Mouse (Mus musculus) spleen, adult 2 months (tissue): ENCODE measurements around the gene Gnb3. TPM values are rescaled to one million over a fixed set of nuclear protein-coding genes. Genes with fewer than 3 reads are reported as not detected.

Experiments used
- DNase-seq, 2 experiments: peaks; one replicate each; pipeline versions ENCODE4 v3.0.0 to v3.0.0-alpha.2; 2012 to 2021; ENCODE audit warnings: low spot score in 2 of 2, low read depth in 1 of 2
- H3K27ac ChIP-seq: fragments of 200-500 bp; 2 replicates; pipeline ENCODE4 v1.5.1; 2012; ENCODE audit warnings: low read length, inconsistent platforms; ENCODE audit not compliant: insufficient read depth
- H3K27me3 ChIP-seq: fragments of 200-500 bp; 2 replicates; pipeline ENCODE4 v1.6.1; 2012; ENCODE audit warnings: mild to moderate bottlenecking, moderate library complexity, low read length, inconsistent platforms; ENCODE audit not compliant: control insufficient read depth, insufficient read depth
- H3K36me3 ChIP-seq: fragments of 200-500 bp; 2 replicates; pipeline ENCODE4 v1.6.1; 2012; ENCODE audit warnings: mild to moderate bottlenecking, low read length, inconsistent platforms; ENCODE audit not compliant: control insufficient read depth, insufficient read depth
- H3K4me1 ChIP-seq: fragments of 200-500 bp; 2 replicates; pipeline ENCODE4 v1.6.1; 2011; ENCODE audit warnings: inconsistent platforms; ENCODE audit not compliant: control insufficient read depth, insufficient read depth, insufficient read length
- H3K4me3 ChIP-seq: fragments of 200-500 bp; 2 replicates; pipeline ENCODE4 v1.5.1; 2011; ENCODE audit warnings: mild to moderate bottlenecking, inconsistent platforms; ENCODE audit not compliant: insufficient read depth, insufficient read length; ENCODE audit errors: extremely low read depth
- CTCF ChIP-seq: fragments of 200-500 bp; IDR thresholded peaks from 2 replicates; pipeline ENCODE4 v1.5.1; 2011; ENCODE audit warnings: mild to moderate bottlenecking, inconsistent platforms; ENCODE audit not compliant: insufficient read depth, insufficient read length, insufficient replicate concordance; ENCODE audit errors: extremely low read depth
- POLR2A ChIP-seq: fragments of 200-500 bp; IDR thresholded peaks from 2 replicates; pipeline ENCODE4 v1.6.1; 2011; ENCODE audit warnings: low read depth, low read length, inconsistent platforms
- WGBS: fragments of 180-500 bp; shearing (Covaris S2); methylation state at CpG from one replicate; pipeline ENCODE4 v1.1.7; 2018; 5-methylcytosine and 5-hydroxymethylcytosine counted together
- polyA plus RNA-seq: library from polyadenylated mRNA; depleted of rRNA; stranded (reverse); fragments of >200 nt; gene quantifications from 2 replicates; pipeline ENCODE4 v1.2.3, GENCODE M21; 2012

Gnb3 gene
- polyA plus RNA-seq, 1 experiment, result 0.37 TPM

DNA sequence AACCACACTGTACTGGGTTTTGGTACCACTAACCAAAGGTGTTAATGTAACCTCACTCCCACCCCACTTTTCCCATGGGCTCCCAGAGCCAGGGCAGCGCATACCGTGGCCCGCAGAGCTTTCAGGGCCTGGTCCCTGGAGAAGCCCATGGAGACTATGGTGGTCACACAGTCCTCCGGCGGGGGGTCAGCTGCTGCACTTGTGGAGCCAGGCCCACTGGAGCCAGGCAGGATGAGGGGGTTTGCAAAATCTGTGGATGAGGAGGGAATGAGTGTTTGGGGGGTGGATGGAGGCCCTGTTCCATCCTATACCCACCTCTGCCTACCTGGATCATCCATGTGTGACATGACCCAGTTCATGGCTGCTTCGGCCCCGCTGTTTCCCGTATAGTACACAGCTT is 22.5 kb downstream of the Gnb3 start:
- Histone ChIP-seq H3K27ac (no peak overlapping the region), H3K27me3 (no peaks in the 10 kb centered on the region), H3K4me1 (0 out of 2 replicates have a peak, but pooled peaks cover 4% of the 10 kb centered on the region), H3K36me3 (peaks cover 30% of the 10 kb centered on the region), H3K4me3 (no peak overlapping the region)
- peak in 1 of 2 experiments; percentile 3 for DNase-seq
- TF ChIP-seq CTCF, result no peak
- TF ChIP-seq POLR2A, result no peak
- WGBS, result 94% methylated on average over 8 of the region's 8 CpGs

GRCm38 (mm10) chr6:124817125-124817524 is 22.9 kb downstream of the Gnb3 start:
- Histone ChIP-seq H3K27ac (no peak overlapping the region), H3K4me1 (0 out of 2 replicates have a peak, but pooled peaks cover 4% of the 10 kb centered on the region), H3K36me3 (peaks cover 28% of the 10 kb centered on the region), H3K27me3 (no peaks in the 10 kb centered on the region), H3K4me3 (no peak overlapping the region)
- peak in 1 of 2 experiments; percentile 1 for DNase-seq
- 93% methylated on average over 11 of the region's 11 CpGs for WGBS
- no peak for TF ChIP-seq POLR2A
- TF ChIP-seq CTCF, result no peak

GRCm38 (mm10) chr6:124816611-124817010 is 23.5 kb downstream of the Gnb3 start:
- Histone ChIP-seq H3K27ac (no peak overlapping the region), H3K4me1 (0 out of 2 replicates have a peak, but pooled peaks cover 4% of the 10 kb centered on the region), H3K4me3 (no peak overlapping the region), H3K27me3 (no peaks in the 10 kb centered on the region), H3K36me3 (peaks cover 26% of the 10 kb centered on the region)
- TF ChIP-seq CTCF, result no peak
- no peak for TF ChIP-seq POLR2A
- no peak for DNase-seq
- WGBS, result 98% methylated on average over 4 of the region's 4 CpGs

- Histone ChIP-seq H3K4me1 (0 out of 2 replicates have a peak, but pooled peaks cover 4% of the 10 kb centered on the region), H3K36me3 (peaks cover 14% of the 10 kb centered on the region), H3K4me3 (no peak overlapping the region), H3K27me3 (no peaks in the 10 kb centered on the region), H3K27ac (no peak overlapping the region)
- 88% methylated on average over 9 of the region's 9 CpGs for WGBS
- DNase-seq, result no peak
- no peak for TF ChIP-seq POLR2A
- TF ChIP-seq CTCF, result no peak
Measured at GRCm38 (mm10) chr6:124814858-124815774, 25.0 kb downstream of the Gnb3 start.

GRCm38 (mm10) chr6:124814448-124814847 is 25.6 kb downstream of the Gnb3 start:
- TF ChIP-seq POLR2A (no peak), CTCF (no peak)
- peaks cover 11% of the 10 kb centered on the region for H3K36me3 ChIP-seq
- 0 out of 2 replicates have a peak, but pooled peaks cover 4% of the 10 kb centered on the region for H3K4me1 ChIP-seq
- no peak overlapping the region for H3K4me3 ChIP-seq
- H3K27me3 ChIP-seq, result no peaks in the 10 kb centered on the region
- DNase-seq, result no peak
- WGBS, result 58% methylated on average over 8 of the region's 8 CpGs
- no peak overlapping the region for H3K27ac ChIP-seq

- under 1% methylated on average over 22 of the region's 22 CpGs for WGBS
- peak; percentile 66 for TF ChIP-seq POLR2A
- no peak for TF ChIP-seq CTCF
- peak; percentile 53 to 80 for DNase-seq
- H3K4me1 ChIP-seq, result 0 out of 2 replicates have a peak, but pooled peaks cover 4% of the 10 kb centered on the region
- no peaks in the 10 kb centered on the region for H3K27me3 ChIP-seq
- peak within 1 kb of the TSS; percentile 69 for H3K4me3 ChIP-seq
- H3K27ac ChIP-seq, result peak within 1 kb of the TSS; percentile 38
- peaks cover 11% of the 10 kb centered on the region for H3K36me3 ChIP-seq
Measured at GRCm38 (mm10) chr6:124813933-124814332, 26.1 kb downstream of the Gnb3 start, which contains the start of gene Tpi1. Gene Tpi1 (minus strand): TSS chr6:124814296.

GRCm38 (mm10) chr6:124813496-124813895 is 26.6 kb downstream of the Gnb3 start:
- H3K27me3 ChIP-seq, result no peaks in the 10 kb centered on the region
- peak overlapping the region; percentile 69 for H3K4me3 ChIP-seq
- TF ChIP-seq POLR2A, result no peak
- no peak for TF ChIP-seq CTCF
- peaks cover 4% of the 10 kb centered on the region; the same call in 1 of the 2 replicates for H3K4me1 ChIP-seq
- peaks cover 8% of the 10 kb centered on the region for H3K36me3 ChIP-seq
- H3K27ac ChIP-seq, result peak overlapping the region; percentile 38
- peak in 1 of 2 experiments; percentile 62 for DNase-seq
- under 1% methylated on average over 18 of the region's 18 CpGs for WGBS
